Mouse (Mus musculus) testis, adult 2 months (tissue): ENCODE measurements around the gene Thy1.

Source experiments
- CTCF ChIP-seq: fragments of 200-500 bp; IDR thresholded peaks from 2 replicates; pipeline ENCODE4 v1.5.1; 2012; ENCODE audit warnings: low read depth, mild to moderate bottlenecking, inconsistent platforms, low read length, moderate library complexity; ENCODE audit not compliant: control insufficient read depth, insufficient read depth, insufficient replicate concordance
- POLR2A ChIP-seq: fragments of 200-500 bp; IDR thresholded peaks from 2 replicates; pipeline ENCODE4 v1.6.1; 2012; ENCODE audit warnings: low read depth, mild to moderate bottlenecking, inconsistent platforms, low read length, moderate library complexity; ENCODE audit not compliant: control insufficient read depth

DNA sequence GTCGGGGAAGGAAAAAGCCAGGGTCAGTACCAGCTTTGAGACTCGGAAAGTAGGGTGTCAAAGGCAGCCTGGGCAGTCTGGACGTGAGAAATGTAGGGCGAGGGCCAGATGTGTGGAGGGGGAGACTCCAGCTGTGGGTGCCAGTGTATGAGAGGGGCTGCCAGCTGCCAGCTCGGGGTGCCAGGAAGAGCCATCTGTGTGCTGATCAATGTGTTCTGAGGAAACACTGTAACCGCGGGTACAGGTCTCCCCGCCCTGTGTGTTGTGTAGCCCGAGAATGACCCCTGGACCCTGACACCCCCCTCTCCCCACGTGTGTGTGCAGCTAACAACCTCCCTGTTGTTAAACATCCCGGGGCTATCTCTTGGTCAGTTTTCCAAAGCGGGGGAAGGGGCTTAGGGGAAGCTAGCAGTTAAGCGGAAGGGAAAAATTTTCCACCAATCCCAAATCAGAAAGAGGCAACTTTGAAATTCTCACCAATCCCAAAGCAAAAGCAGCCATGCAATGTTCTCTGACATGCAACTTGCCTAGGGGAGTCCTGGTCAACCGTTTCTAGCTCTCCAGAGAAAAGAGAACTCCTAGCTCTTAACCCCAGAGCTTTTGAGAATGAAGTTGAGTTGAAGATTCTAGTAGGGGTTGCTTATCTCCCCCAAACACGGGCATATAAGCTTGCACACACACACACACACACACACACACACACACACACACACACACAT lies 24.2 kb downstream of the Thy1 start:
- TF ChIP-seq CTCF (no peak), POLR2A (no peak)
